Mouse (Mus musculus): ENCODE data around the gene Atp6v1e2.

DNA sequence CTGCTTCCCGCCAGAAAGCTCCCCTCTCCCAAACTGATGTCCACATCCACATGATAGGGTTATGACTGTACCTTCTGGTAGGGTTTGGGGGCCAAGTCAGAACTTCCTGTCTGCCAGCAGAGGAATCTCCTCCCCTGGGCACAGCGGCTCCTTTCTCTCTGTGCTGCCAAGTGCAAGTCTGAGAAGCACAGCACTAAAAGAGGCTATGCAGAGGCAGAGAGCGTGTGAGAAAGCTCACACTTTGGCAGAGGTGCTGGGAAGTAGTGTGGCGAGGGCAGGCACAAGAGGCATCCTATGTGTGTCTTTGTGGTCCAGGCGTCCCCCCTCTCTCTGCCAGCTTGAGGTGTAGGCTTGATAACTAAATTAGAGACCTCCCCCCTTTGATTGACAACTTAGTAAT, 23.3 kb upstream of the Atp6v1e2 start:
- no peak for TF ChIP-seq CTCF (IDR thresholded peaks at IDR 0.05; ENCODE audit: borderline replicate concordance, insufficient read depth, low read depth, low read length)
- no peak for TF ChIP-seq POLR2A (IDR thresholded peaks at IDR 0.05; ENCODE audit: borderline replicate concordance, insufficient read depth, low read length)

Data from cerebellum, adult 2 months (tissue).